Mouse (Mus musculus): ENCODE measurements around the gene Bloc1s5. TPM values are rescaled to one million over a fixed set of nuclear protein-coding genes. Genes with fewer than 3 reads are reported as not detected.
A peak's percentile ranks its signal among the peaks of the same experiment; 100 is the strongest.

Bloc1s5 gene
- total and polyA plus RNA-seq, 3 experiments, result 5.6 to 12.7 (median 9.3) TPM

GRCm38 (mm10) chr13:38670051-38670450 is 35.1 kb upstream of the Bloc1s5 start:
- DNase-seq (ENCODE audit: extremely low read depth), result no peak
- TF ChIP-seq UBTF (IDR thresholded peaks at IDR 0.05; ENCODE audit: low read depth, low read length) (no peak), POLR2AphosphoS2 (IDR thresholded peaks at IDR 0.05; ENCODE audit: low read depth, low read length) (no peak), MXI1 (IDR thresholded peaks at IDR 0.05; ENCODE audit: low read depth, low read length) (no peak), HCFC1 (IDR thresholded peaks at IDR 0.05; ENCODE audit: low read depth, low read length) (no peak), RCOR1 (conservative IDR thresholded peaks at IDR 0.05; ENCODE audit: low read depth, low read length) (no peak), RAD21 (IDR thresholded peaks at IDR 0.05; ENCODE audit: low read depth, low read length) (no peak), ZKSCAN1 (IDR thresholded peaks at IDR 0.05; ENCODE audit: borderline replicate concordance, low read depth, low read length) (no peak), MAX (IDR thresholded peaks at IDR 0.05; ENCODE audit: low read length) (no peak)
- Histone ChIP-seq H3K27me3 (replicated peaks) (no peaks in the 10 kb centered on the region), H3K79me2 (replicated peaks; ENCODE audit: control insufficient read depth, extremely low read depth, insufficient read depth, poor library complexity, severe bottlenecking) (no peaks in the 10 kb centered on the region), H3K9me3 (replicated peaks; ENCODE audit: low read length) (no peaks in the 10 kb centered on the region), H3K9ac (ENCODE audit: insufficient read depth, low read depth) (no peak overlapping the region), H3K36me3 (replicated peaks in 1 of 2; ENCODE audit: control insufficient read depth in 1 of 2, insufficient read depth in 1 of 2, low read length in 1 of 2) (no peaks in the 10 kb centered on the region), H3K27ac (ENCODE audit: insufficient read depth, low read depth) (no peak overlapping the region), H3K4me2 (ENCODE audit: insufficient read depth, low read depth, poor library complexity, severe bottlenecking) (no peak overlapping the region), H3K4me3 (replicated peaks in 1 of 3; ENCODE audit: low read depth in 2 of 3, low read length in 2 of 3, poor library complexity in 1 of 3) (no peak overlapping the region), H3K4me1 (ENCODE audit: control insufficient read depth in 1 of 2, insufficient read depth in 2 of 2) (peaks cover 0 to 9% of the 10 kb centered on the region in 2 experiments; a peak in 2 of 4 replicates)
- dilution Hi-C loops (cut with MboI; ENCODE audit: extremely low pct_ligation_motif_present, extremely low pct_unique_long_range_greater_than_20kb, low sequenced_read_pairs) (no loop called here), in situ Hi-C loops (cut with MboI; ENCODE audit: low pct_ligation_motif_present, low pct_unique_long_range_greater_than_20kb, low sequenced_read_pairs) (no loop called here)

DNA sequence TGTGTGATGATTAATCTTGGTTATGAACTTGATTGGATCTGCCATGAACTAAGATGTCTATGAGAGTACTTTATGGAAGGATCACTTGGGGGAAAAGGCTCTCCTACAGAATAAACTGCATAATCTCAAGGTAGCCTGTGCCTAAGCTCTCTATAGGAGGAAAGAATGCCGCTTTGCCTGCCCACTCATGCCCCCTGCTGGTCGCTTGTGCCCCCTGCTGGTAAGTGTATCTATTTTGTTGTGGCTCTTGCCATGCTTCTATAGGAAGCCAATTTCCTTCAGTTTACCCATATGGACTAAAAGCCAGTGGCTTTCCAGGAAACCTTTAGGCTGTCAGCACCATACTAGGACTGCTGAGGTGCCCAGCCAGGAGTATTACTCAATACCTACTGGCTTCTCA is 33.6 kb upstream of the Bloc1s5 start:
- dilution Hi-C loops (cut with MboI; ENCODE audit: extremely low pct_ligation_motif_present, extremely low pct_unique_long_range_greater_than_20kb, low sequenced_read_pairs), result no loop called here
- H3K4me2 ChIP-seq (ENCODE audit: insufficient read depth, low read depth, poor library complexity, severe bottlenecking), result no peak overlapping the region

More for the DNA sequence above, 33.6 kb upstream of the Bloc1s5 start:
- DNase-seq (ENCODE audit: extremely low read depth), result peak; percentile 56
- in situ Hi-C loops (cut with MboI; ENCODE audit: low pct_ligation_motif_present, low pct_unique_long_range_greater_than_20kb, low sequenced_read_pairs), result no loop called here
- Histone ChIP-seq H3K4me3 (replicated peaks in 1 of 3; ENCODE audit: low read depth in 2 of 3, low read length in 2 of 3, poor library complexity in 1 of 3) (no peak overlapping the region), H3K79me2 (replicated peaks; ENCODE audit: control insufficient read depth, extremely low read depth, insufficient read depth, poor library complexity, severe bottlenecking) (no peaks in the 10 kb centered on the region), H3K27me3 (replicated peaks) (no peaks in the 10 kb centered on the region), H3K36me3 (replicated peaks in 1 of 2; ENCODE audit: control insufficient read depth in 1 of 2, insufficient read depth in 1 of 2, low read length in 1 of 2) (no peaks in the 10 kb centered on the region), H3K9ac (ENCODE audit: insufficient read depth, low read depth) (no peak overlapping the region), H3K9me3 (replicated peaks; ENCODE audit: low read length) (no peaks in the 10 kb centered on the region), H3K4me1 (ENCODE audit: control insufficient read depth in 1 of 2, insufficient read depth in 2 of 2) (peaks cover 0 to 9% of the 10 kb centered on the region in 2 experiments; a peak in 2 of 4 replicates), H3K27ac (ENCODE audit: insufficient read depth, low read depth) (no peak overlapping the region)
- TF ChIP-seq MYC (IDR thresholded peaks at IDR 0.05; ENCODE audit: low read depth, low read length) (no peak), EP300 (IDR thresholded peaks at IDR 0.05; ENCODE audit: low read length) (no peak), POLR2A (IDR thresholded peaks at IDR 0.05; ENCODE audit: low read depth, low read length) (no peak), E2F4 (IDR thresholded peaks at IDR 0.05; ENCODE audit: insufficient replicate concordance, low read depth, low read length) (no peak), SIN3A (IDR thresholded peaks at IDR 0.05; ENCODE audit: low read length) (no peak), NELFE (IDR thresholded peaks at IDR 0.05; ENCODE audit: low read depth, low read length) (no peak), SMC3 (IDR thresholded peaks at IDR 0.05; ENCODE audit: low read depth, low read length) (peak; percentile 59), USF1 (IDR thresholded peaks at IDR 0.05; ENCODE audit: low read depth, low read length) (no peak), PAX5 (IDR thresholded peaks at IDR 0.05; ENCODE audit: low read length) (no peak), RAD21 (IDR thresholded peaks at IDR 0.05; ENCODE audit: low read depth, low read length) (peak; percentile 72), RCOR1 (conservative IDR thresholded peaks at IDR 0.05; ENCODE audit: low read depth, low read length) (no peak), ETS1 (conservative IDR thresholded peaks at IDR 0.05; ENCODE audit: low read depth, low read length) (no peak), CTCF (conservative IDR thresholded peaks at IDR 0.05 in 1 of 2, IDR thresholded peaks at IDR 0.05 in 1 of 2; ENCODE audit: low read depth in 2 of 2, low read length in 2 of 2) (peak; percentile 73 to 89), TCF12 (IDR thresholded peaks at IDR 0.05; ENCODE audit: low read depth, low read length) (no peak), TBP (conservative IDR thresholded peaks at IDR 0.05; ENCODE audit: low read depth, low read length) (no peak), POLR2AphosphoS2 (IDR thresholded peaks at IDR 0.05; ENCODE audit: low read depth, low read length) (no peak), ZNF384 (IDR thresholded peaks at IDR 0.05; ENCODE audit: low read depth, low read length) (no peak)

Measured in CH12.LX (cell line).